Mouse (Mus musculus): ENCODE data around the gene Srm. TPM values are rescaled to one million over a fixed set of nuclear protein-coding genes. Genes with fewer than 3 reads are reported as not detected.
A peak's percentile ranks its signal among the peaks of the same experiment; 100 is the strongest.

Gene Srm
- polyA plus RNA-seq, 1 experiment: 143 TPM

GRCm38 (mm10) chr4:148586648-148587047 lies 4.7 kb upstream of the Srm start:
- TF ChIP-seq POLR2A (IDR thresholded peaks at IDR 0.05; ENCODE audit: insufficient read depth, low read length) (no peak), CTCF (IDR thresholded peaks at IDR 0.05; ENCODE audit: low read depth, low read length) (no peak)
- Histone ChIP-seq H3K27ac (ENCODE audit: insufficient read depth, low read length) (no peak overlapping the region), H3K36me3 (ENCODE audit: control insufficient read depth, insufficient read depth, low read length, poor library complexity, severe bottlenecking) (peaks cover 4% of the 10 kb centered on the region; the same call in 1 of the 2 replicates)

GRCm38 (mm10) chr4:148588793-148589192 lies 2.5 kb upstream of the Srm start:
- H3K9ac ChIP-seq (ENCODE audit: low read depth, poor library complexity, severe bottlenecking): no peak overlapping the region
- no peak overlapping the region for H3K4me3 ChIP-seq (ENCODE audit: low read depth, low read length)
- H3K4me1 ChIP-seq (ENCODE audit: control insufficient read depth, insufficient read depth, low read length): no peaks in the 10 kb centered on the region
- H3K27me3 ChIP-seq (ENCODE audit: control insufficient read depth, insufficient read depth, low read length, poor library complexity, severe bottlenecking): no peaks in the 10 kb centered on the region
- no peaks in the 10 kb centered on the region for H3K9me3 ChIP-seq (replicated peaks; ENCODE audit: control insufficient read depth, insufficient read depth, low read length, poor library complexity, severe bottlenecking)
- peak overlapping the region; percentile 13; the same call in 1 of the 2 replicates for H3K27ac ChIP-seq (ENCODE audit: insufficient read depth, low read length)
- no peak for TF ChIP-seq POLR2A (IDR thresholded peaks at IDR 0.05; ENCODE audit: insufficient read depth, low read length)
- no peak for TF ChIP-seq CTCF (IDR thresholded peaks at IDR 0.05; ENCODE audit: low read depth, low read length)
- H3K36me3 ChIP-seq (ENCODE audit: control insufficient read depth, insufficient read depth, low read length, poor library complexity, severe bottlenecking): peaks cover 9% of the 10 kb centered on the region

More at GRCm38 (mm10) chr4:148586648-148587047, 4.7 kb upstream of the Srm start:
- H3K4me1 ChIP-seq (ENCODE audit: control insufficient read depth, insufficient read depth, low read length): no peaks in the 10 kb centered on the region
- no peak overlapping the region for H3K4me3 ChIP-seq (ENCODE audit: low read depth, low read length)
- no peaks in the 10 kb centered on the region for H3K27me3 ChIP-seq (ENCODE audit: control insufficient read depth, insufficient read depth, low read length, poor library complexity, severe bottlenecking)
- H3K9ac ChIP-seq (ENCODE audit: low read depth, poor library complexity, severe bottlenecking): no peak overlapping the region
- H3K9me3 ChIP-seq (replicated peaks; ENCODE audit: control insufficient read depth, insufficient read depth, low read length, poor library complexity, severe bottlenecking): no peaks in the 10 kb centered on the region

GRCm38 (mm10) chr4:148589565-148589964 lies 1.7 kb upstream of the Srm start:
- Histone ChIP-seq H3K36me3 (ENCODE audit: control insufficient read depth, insufficient read depth, low read length, poor library complexity, severe bottlenecking) (peaks cover 17% of the 10 kb centered on the region), H3K27ac (ENCODE audit: insufficient read depth, low read length) (peak overlapping the region; percentile 58), H3K4me3 (ENCODE audit: low read depth, low read length) (0 out of 2 replicates have a peak overlapping the region, but pooled peaks have one; percentile 18), H3K9me3 (replicated peaks; ENCODE audit: control insufficient read depth, insufficient read depth, low read length, poor library complexity, severe bottlenecking) (no peaks in the 10 kb centered on the region), H3K27me3 (ENCODE audit: control insufficient read depth, insufficient read depth, low read length, poor library complexity, severe bottlenecking) (no peaks in the 10 kb centered on the region), H3K4me1 (ENCODE audit: control insufficient read depth, insufficient read depth, low read length) (no peaks in the 10 kb centered on the region), H3K9ac (ENCODE audit: low read depth, poor library complexity, severe bottlenecking) (no peak overlapping the region)
- TF ChIP-seq CTCF (IDR thresholded peaks at IDR 0.05; ENCODE audit: low read depth, low read length) (no peak), POLR2A (IDR thresholded peaks at IDR 0.05; ENCODE audit: insufficient read depth, low read length) (no peak), EP300 (IDR thresholded peaks at IDR 0.05; ENCODE audit: insufficient read depth, low read depth, low read length) (0 out of 2 replicates have a peak, but pooled peaks have one; percentile 13)

- no peaks in the 10 kb centered on the region for H3K9me3 ChIP-seq (replicated peaks; ENCODE audit: control insufficient read depth, insufficient read depth, low read length, poor library complexity, severe bottlenecking)
- no peaks in the 10 kb centered on the region for H3K4me1 ChIP-seq (ENCODE audit: control insufficient read depth, insufficient read depth, low read length)
- H3K27me3 ChIP-seq (ENCODE audit: control insufficient read depth, insufficient read depth, low read length, poor library complexity, severe bottlenecking): no peaks in the 10 kb centered on the region
- peaks cover 27% of the 10 kb centered on the region for H3K36me3 ChIP-seq (ENCODE audit: control insufficient read depth, insufficient read depth, low read length, poor library complexity, severe bottlenecking)
- TF ChIP-seq EP300 (IDR thresholded peaks at IDR 0.05; ENCODE audit: insufficient read depth, low read depth, low read length) (no peak), CTCF (IDR thresholded peaks at IDR 0.05; ENCODE audit: low read depth, low read length) (no peak), POLR2A (IDR thresholded peaks at IDR 0.05; ENCODE audit: insufficient read depth, low read length) (no peak)
- peak overlapping the region; percentile 9 for H3K27ac ChIP-seq (ENCODE audit: insufficient read depth, low read length)
- peak overlapping the region; percentile 43 for H3K9ac ChIP-seq (ENCODE audit: low read depth, poor library complexity, severe bottlenecking)
- peak overlapping the region; percentile 63 for H3K4me3 ChIP-seq (ENCODE audit: low read depth, low read length)
Observed at GRCm38 (mm10) chr4:148590421-148591170, 707 bp upstream of the Srm start.

GRCm38 (mm10) chr4:148591637-148592380 lies 506 bp downstream of the Srm start:
- no peak for TF ChIP-seq CTCF (IDR thresholded peaks at IDR 0.05; ENCODE audit: low read depth, low read length)
- TF ChIP-seq EP300 (IDR thresholded peaks at IDR 0.05; ENCODE audit: insufficient read depth, low read depth, low read length): no peak
- no peak for TF ChIP-seq POLR2A (IDR thresholded peaks at IDR 0.05; ENCODE audit: insufficient read depth, low read length)

GRCm38 (mm10) chr4:148593996-148594395 lies 2.7 kb downstream of the Srm start:
- Histone ChIP-seq H3K36me3 (ENCODE audit: control insufficient read depth, insufficient read depth, low read length, poor library complexity, severe bottlenecking) (peaks cover 40% of the 10 kb centered on the region), H3K9me3 (replicated peaks; ENCODE audit: control insufficient read depth, insufficient read depth, low read length, poor library complexity, severe bottlenecking) (no peaks in the 10 kb centered on the region), H3K4me3 (ENCODE audit: low read depth, low read length) (no peak overlapping the region), H3K27ac (ENCODE audit: insufficient read depth, low read length) (no peak overlapping the region), H3K4me1 (ENCODE audit: control insufficient read depth, insufficient read depth, low read length) (no peaks in the 10 kb centered on the region), H3K27me3 (ENCODE audit: control insufficient read depth, insufficient read depth, low read length, poor library complexity, severe bottlenecking) (no peaks in the 10 kb centered on the region), H3K9ac (ENCODE audit: low read depth, poor library complexity, severe bottlenecking) (no peak overlapping the region)
- TF ChIP-seq EP300 (IDR thresholded peaks at IDR 0.05; ENCODE audit: insufficient read depth, low read depth, low read length) (no peak), CTCF (IDR thresholded peaks at IDR 0.05; ENCODE audit: low read depth, low read length) (no peak), POLR2A (IDR thresholded peaks at IDR 0.05; ENCODE audit: insufficient read depth, low read length) (no peak)

More at GRCm38 (mm10) chr4:148591637-148592380, 506 bp downstream of the Srm start:
- H3K36me3 ChIP-seq (ENCODE audit: control insufficient read depth, insufficient read depth, low read length, poor library complexity, severe bottlenecking): peaks cover 37% of the 10 kb centered on the region
- H3K27me3 ChIP-seq (ENCODE audit: control insufficient read depth, insufficient read depth, low read length, poor library complexity, severe bottlenecking): no peaks in the 10 kb centered on the region
- H3K9ac ChIP-seq (ENCODE audit: low read depth, poor library complexity, severe bottlenecking): peak overlapping the region; percentile 85
- H3K27ac ChIP-seq (ENCODE audit: insufficient read depth, low read length): no peak overlapping the region
- peak overlapping the region; percentile 93 for H3K4me3 ChIP-seq (ENCODE audit: low read depth, low read length)
- no peaks in the 10 kb centered on the region for H3K4me1 ChIP-seq (ENCODE audit: control insufficient read depth, insufficient read depth, low read length)
- H3K9me3 ChIP-seq (replicated peaks; ENCODE audit: control insufficient read depth, insufficient read depth, low read length, poor library complexity, severe bottlenecking): no peaks in the 10 kb centered on the region

Data from ES-Bruce4 (cell line).